Mouse (Mus musculus) skeletal muscle tissue, adult 2 months (tissue): ENCODE results near the gene Cuedc1.

Source experiments
- DNase-seq: peaks from one replicate; pipeline ENCODE4 v3.0.0-alpha.2; 2012; ENCODE audit warnings: low read depth, low spot score

The Cuedc1 gene

DNA sequence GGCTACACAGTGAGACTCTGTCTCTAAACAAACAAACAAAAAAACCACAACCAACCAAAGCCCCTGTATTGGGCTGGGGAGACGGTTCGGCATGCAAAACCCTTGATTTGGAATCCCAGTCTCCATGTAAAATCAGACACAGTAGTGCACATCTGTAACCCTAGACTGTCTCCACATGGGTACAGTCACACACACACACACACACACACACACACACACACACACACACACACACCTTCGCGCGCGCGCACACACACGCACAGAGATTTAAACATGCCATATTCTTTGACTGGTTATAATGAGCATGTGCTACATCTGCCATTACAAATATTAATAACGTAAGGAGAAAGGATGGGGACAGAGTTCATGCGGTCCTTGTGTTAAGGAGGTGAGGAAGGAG, 142.4 kb downstream of the Cuedc1 start:
- no peak for DNase-seq

- no peak for DNase-seq
Observed at GRCm38 (mm10) chr11:88240736-88241353, 143.0 kb downstream of the Cuedc1 start.

DNA sequence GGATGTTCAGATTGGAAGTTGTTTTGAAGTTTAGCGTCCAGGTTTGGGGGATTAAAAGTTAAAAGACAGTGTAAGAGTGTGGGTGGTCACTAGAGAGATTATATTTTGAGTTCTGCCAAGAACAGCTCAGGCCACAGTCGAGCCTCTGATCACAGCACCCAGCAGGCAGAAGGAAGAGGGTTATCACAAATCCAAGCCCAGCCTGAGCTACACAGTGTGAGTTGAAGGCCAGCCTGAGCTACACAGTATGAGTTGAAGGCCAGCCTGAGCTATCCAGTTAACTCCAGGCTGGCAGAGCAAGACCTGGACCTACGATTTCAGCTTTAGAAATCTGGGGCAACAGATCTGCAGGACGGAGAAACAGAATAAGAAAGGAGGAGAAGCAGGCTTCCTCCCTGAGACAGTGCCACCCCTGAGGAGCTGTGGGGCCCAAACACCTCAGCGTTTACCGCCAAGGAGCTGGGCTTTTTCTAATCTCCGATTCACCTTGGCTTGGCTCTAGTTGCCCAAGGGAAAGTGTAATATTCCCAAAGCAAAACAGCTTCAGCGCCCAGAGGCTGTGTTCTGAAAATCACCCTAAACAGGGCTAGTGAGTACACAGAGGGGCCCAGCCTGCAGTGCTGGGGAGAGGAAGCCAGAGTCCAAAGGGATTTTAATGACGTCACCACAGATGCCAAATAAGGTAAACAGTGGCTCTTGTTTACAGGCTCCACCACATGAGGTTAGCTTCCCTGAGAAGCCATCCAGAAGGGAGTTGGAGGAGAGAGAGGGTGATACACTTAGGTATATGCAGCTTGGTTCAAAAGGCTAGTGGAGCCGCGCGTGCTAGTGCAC, 143.8 kb downstream of the Cuedc1 start:
- DNase-seq, result peak; percentile 42
